Mouse (Mus musculus) G1E (cell line): ENCODE measurements at regions not wholly inside any gene's neighbourhood (a gene's known extent, or its start where the extent isn't known, plus 50 kb on each side); places are given as distances from the start of the nearest gene placed in this dataset.

Experiments used
- ATAC-seq: 2 replicates; pipeline ENCODE4 v1.8.0; 2016; ENCODE audit warnings: mild to moderate bottlenecking; ENCODE audit not compliant: insufficient number of reproducible peaks, poor library complexity, low FRiP score, severe bottlenecking; ENCODE audit errors: extremely low read depth
- DNase-seq: peaks from one replicate; pipeline ENCODE4 v3.0.0; 2012; ENCODE audit warnings: low spot score
- H3K27me3 ChIP-seq: 2 replicates; pipeline ENCODE4 v1.6.1; 2012; ENCODE audit warnings: mild to moderate bottlenecking, low read length, inconsistent platforms; ENCODE audit not compliant: insufficient read depth
- H3K36me3 ChIP-seq: replicated peaks from 2 replicates; pipeline ENCODE3; 2012; ENCODE audit warnings: mild to moderate bottlenecking, inconsistent platforms
- H3K4me1 ChIP-seq: 2 replicates; pipeline ENCODE4 v1.6.1; 2012; ENCODE audit warnings: low read depth, low read length, inconsistent platforms, mixed read lengths; ENCODE audit not compliant: insufficient read depth
- H3K4me3 ChIP-seq: 2 replicates; pipeline ENCODE4 v1.5.1; 2012; ENCODE audit warnings: low read depth, mild to moderate bottlenecking, inconsistent platforms, low read length, moderate library complexity, mixed read lengths
- H3K9me3 ChIP-seq: replicated peaks from 2 replicates; pipeline ENCODE4 v1.6.1; 2012; ENCODE audit warnings: inconsistent platforms
- CTCF ChIP-seq: IDR thresholded peaks from 2 replicates; pipeline ENCODE4 v1.5.1; 2012; ENCODE audit warnings: low read depth, low read length, inconsistent platforms, mixed read lengths
- GATA1 ChIP-seq: IDR thresholded peaks from 2 replicates; pipeline ENCODE4 v1.6.1; 2012; ENCODE audit warnings: borderline replicate concordance, low read length, inconsistent platforms, mixed read lengths
- GATA2 ChIP-seq: IDR thresholded peaks from 2 replicates; pipeline ENCODE4 v1.6.1; 2012; ENCODE audit warnings: low read depth, low read length, inconsistent platforms, borderline replicate concordance
- POLR2AphosphoS5 ChIP-seq: IDR thresholded peaks from 2 replicates; pipeline ENCODE4 v1.6.1; 2012; ENCODE audit warnings: low read depth, low read length, inconsistent platforms; ENCODE audit not compliant: insufficient replicate concordance
- TAL1 ChIP-seq: conservative IDR thresholded peaks from 2 replicates; pipeline ENCODE4 v1.6.1; 2012; ENCODE audit warnings: low read depth, low read length, inconsistent platforms, mixed read lengths

- TF ChIP-seq POLR2AphosphoS5: no peak
- Histone ChIP-seq H3K4me3 (no peak overlapping the region), H3K27me3 (peaks cover 10% of the 10 kb centered on the region), H3K36me3 (no peaks in the 10 kb centered on the region), H3K9me3 (no peaks in the 10 kb centered on the region), H3K4me1 (no peaks in the 10 kb centered on the region)
- DNase-seq (no peak), ATAC-seq (no peak)
Measured at GRCm38 (mm10) chr3:37897392-37897791, 173.1 kb upstream of the Gm5148 start.

DNA sequence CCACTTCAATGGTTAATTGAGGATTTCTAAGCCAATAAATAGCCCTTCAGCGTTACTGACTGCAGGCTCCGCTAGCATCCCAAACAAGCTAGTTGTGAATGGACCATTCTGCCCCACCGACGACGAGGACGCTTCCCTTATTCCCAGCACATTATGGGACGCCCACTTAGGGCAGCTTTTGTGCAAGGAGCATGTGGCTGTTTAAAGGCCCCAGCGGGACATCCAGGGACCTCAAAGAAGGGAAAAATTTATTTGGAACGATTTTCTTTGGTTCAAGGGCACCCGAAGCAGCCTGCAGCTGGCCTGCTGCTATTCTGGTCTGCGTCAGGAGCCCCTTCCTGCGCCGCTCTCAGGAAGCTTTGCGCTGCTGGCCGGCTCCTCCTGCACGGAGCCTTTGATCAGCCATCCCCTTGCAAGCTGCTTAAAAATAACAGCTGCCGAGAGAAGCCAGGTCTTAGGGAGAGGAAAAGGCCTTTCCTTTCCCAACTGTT lies 172.6 kb upstream of the Gm5148 start:
- H3K36me3 ChIP-seq: no peaks in the 10 kb centered on the region
- no peak for DNase-seq
- no peaks in the 10 kb centered on the region for H3K4me1 ChIP-seq
- peaks cover 10% of the 10 kb centered on the region for H3K27me3 ChIP-seq
- no peak for ATAC-seq
- no peaks in the 10 kb centered on the region for H3K9me3 ChIP-seq
- no peak overlapping the region for H3K4me3 ChIP-seq
- TF ChIP-seq GATA1 (no peak), TAL1 (no peak), CTCF (no peak), GATA2 (no peak), POLR2AphosphoS5 (no peak)

- no peak for DNase-seq
- Histone ChIP-seq H3K4me3 (no peak overlapping the region), H3K36me3 (no peaks in the 10 kb centered on the region), H3K27me3 (peaks cover 13% of the 10 kb centered on the region), H3K4me1 (no peaks in the 10 kb centered on the region), H3K9me3 (no peaks in the 10 kb centered on the region)
- no peak for TF ChIP-seq TAL1
- ATAC-seq: no peak
Measured at GRCm38 (mm10) chr3:37894599-37894998, 170.3 kb upstream of the Gm5148 start.

GRCm38 (mm10) chr3:37890202-37890601 lies 165.9 kb upstream of the Gm5148 start:
- no peaks in the 10 kb centered on the region for H3K9me3 ChIP-seq
- no peak overlapping the region for H3K4me3 ChIP-seq
- no peaks in the 10 kb centered on the region for H3K4me1 ChIP-seq
- DNase-seq (no peak), ATAC-seq (no peak)
- no peaks in the 10 kb centered on the region for H3K36me3 ChIP-seq
- no peak for TF ChIP-seq GATA1
- TF ChIP-seq GATA2: no peak
- TF ChIP-seq POLR2AphosphoS5: no peak
- TF ChIP-seq CTCF: no peak
- no peak for TF ChIP-seq TAL1
- peaks cover 17% of the 10 kb centered on the region; the same call in 1 of the 2 replicates for H3K27me3 ChIP-seq

DNA sequence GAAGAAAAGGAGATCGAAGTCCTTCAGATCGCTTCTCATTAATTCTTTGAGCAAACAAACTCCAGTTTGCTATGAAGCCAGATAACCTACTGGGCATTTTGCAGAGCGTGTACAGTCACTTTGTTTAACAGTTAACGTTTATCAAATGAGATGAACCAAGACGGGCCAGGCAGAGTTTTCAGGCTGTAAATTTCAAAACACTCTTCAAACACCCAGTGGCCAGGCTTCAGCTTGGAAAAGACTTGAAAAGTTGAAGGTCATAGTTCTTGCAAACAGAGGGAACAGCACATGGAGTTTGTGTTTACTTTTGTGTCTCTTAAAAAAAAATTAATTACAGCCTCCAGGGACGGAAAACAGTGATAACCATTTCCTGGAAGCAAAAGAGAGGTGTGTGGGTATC lies 164.2 kb upstream of the Gm5148 start:
- no peaks in the 10 kb centered on the region for H3K36me3 ChIP-seq
- TF ChIP-seq POLR2AphosphoS5 (no peak), TAL1 (no peak), GATA1 (no peak), CTCF (no peak), GATA2 (no peak)
- no peak for DNase-seq

DNA sequence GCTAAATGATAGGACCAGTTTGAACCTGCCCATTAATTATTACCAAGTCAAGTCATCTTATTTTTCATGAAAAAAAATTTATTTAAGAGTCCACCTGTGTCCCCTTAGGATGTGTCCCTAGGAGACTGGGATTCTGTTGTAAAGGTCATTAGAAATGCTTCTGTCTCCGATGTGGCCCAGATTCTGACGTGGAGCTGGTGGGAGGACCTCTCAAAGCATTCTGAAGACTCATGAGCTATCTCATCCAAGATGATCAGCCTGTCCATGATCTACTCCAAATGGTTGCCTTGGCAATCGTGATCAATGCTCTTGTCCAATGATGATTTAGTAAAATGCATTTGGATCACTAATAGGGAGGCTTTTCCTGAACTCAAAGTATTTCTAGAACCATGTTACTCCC lies 163.4 kb upstream of the Gm5148 start:
- H3K4me3 ChIP-seq: no peak overlapping the region
- H3K9me3 ChIP-seq: no peaks in the 10 kb centered on the region
- peaks cover 21% of the 10 kb centered on the region for H3K27me3 ChIP-seq
- no peaks in the 10 kb centered on the region for H3K36me3 ChIP-seq
- no peak for DNase-seq
- no peaks in the 10 kb centered on the region for H3K4me1 ChIP-seq
- no peak for ATAC-seq
- TF ChIP-seq GATA1: no peak
- TF ChIP-seq GATA2: no peak
- TF ChIP-seq POLR2AphosphoS5: no peak
- TF ChIP-seq CTCF: no peak
- no peak for TF ChIP-seq TAL1

More for the DNA sequence above, 164.2 kb upstream of the Gm5148 start:
- no peaks in the 10 kb centered on the region for H3K9me3 ChIP-seq
- no peak overlapping the region for H3K4me3 ChIP-seq
- no peaks in the 10 kb centered on the region for H3K4me1 ChIP-seq
- no peak for ATAC-seq
- peaks cover 19% of the 10 kb centered on the region for H3K27me3 ChIP-seq

DNA sequence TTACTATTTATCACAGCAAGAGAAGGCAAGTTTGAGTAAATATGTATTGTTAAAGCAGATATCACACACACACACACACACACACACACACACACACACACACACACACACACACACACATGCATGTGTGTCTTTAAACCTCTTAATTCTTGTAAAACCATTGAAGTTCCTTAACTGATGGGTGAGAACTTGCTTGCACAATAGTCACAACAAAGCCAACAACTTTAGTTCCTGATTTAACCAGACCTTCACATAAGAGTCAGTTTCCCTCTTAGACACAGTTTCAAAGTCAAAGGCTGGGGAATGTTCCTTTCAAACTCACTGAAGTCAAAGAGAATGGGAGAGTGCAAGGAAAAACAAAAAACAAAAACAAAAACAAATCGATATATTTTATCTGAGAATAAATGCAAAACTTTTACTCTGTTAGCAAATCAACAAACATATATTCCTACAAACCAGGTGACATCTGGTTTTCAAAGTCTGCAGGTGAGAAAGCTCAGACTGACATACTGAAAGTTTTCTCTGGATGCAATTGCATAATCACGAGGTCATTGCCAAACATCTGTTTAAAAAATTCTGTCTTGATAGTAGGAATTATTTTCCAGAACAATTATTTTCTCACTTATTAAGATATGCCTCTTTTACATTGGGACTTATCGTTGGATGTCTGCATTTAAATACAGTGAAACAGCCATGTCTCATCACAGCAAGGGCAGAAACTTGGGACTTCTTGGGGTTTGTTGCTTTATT lies 162.6 kb upstream of the Gm5148 start:
- ATAC-seq (no peak), DNase-seq (no peak)
- Histone ChIP-seq H3K4me1 (no peaks in the 10 kb centered on the region), H3K36me3 (no peaks in the 10 kb centered on the region), H3K9me3 (no peaks in the 10 kb centered on the region), H3K27me3 (peaks cover 26% of the 10 kb centered on the region), H3K4me3 (no peak overlapping the region)
- no peak for TF ChIP-seq TAL1
- no peak for TF ChIP-seq CTCF
- TF ChIP-seq GATA2: no peak
- no peak for TF ChIP-seq POLR2AphosphoS5
- TF ChIP-seq GATA1: no peak
